Mouse (Mus musculus) kidney, adult 2 months (tissue): ENCODE measurements at regions not wholly inside any gene's neighbourhood (a gene's known extent, or its start where the extent isn't known, plus 50 kb on each side); places are given as distances from the start of the nearest gene placed in this dataset.

Source experiments
- DNase-seq: peaks from one replicate; pipeline ENCODE4 v3.0.0; 2021
- H3K27ac ChIP-seq: fragments of 200-500 bp; 2 replicates; pipeline ENCODE4 v1.5.1; 2012; ENCODE audit warnings: low read depth, low read length, control low read depth, inconsistent platforms; ENCODE audit not compliant: insufficient read depth
- H3K27me3 ChIP-seq: fragments of 200-500 bp; replicated peaks from 2 replicates; pipeline ENCODE4 v1.6.1; 2012; ENCODE audit warnings: mild to moderate bottlenecking, moderate library complexity, low read length, inconsistent platforms; ENCODE audit not compliant: control insufficient read depth, insufficient read depth
- H3K36me3 ChIP-seq: fragments of 200-500 bp; 2 replicates; pipeline ENCODE4 v1.6.1; 2012; ENCODE audit warnings: mild to moderate bottlenecking, moderate library complexity, low read length, inconsistent platforms; ENCODE audit not compliant: control insufficient read depth, insufficient read depth
- H3K4me1 ChIP-seq: fragments of 200-500 bp; 2 replicates; pipeline ENCODE4 v1.6.1; 2011; ENCODE audit warnings: low read length; ENCODE audit not compliant: control insufficient read depth, insufficient read depth
- H3K4me3 ChIP-seq: fragments of 200-500 bp; 2 replicates; pipeline ENCODE4 v1.5.1; 2011; ENCODE audit warnings: mild to moderate bottlenecking, low read depth, low read length, control low read depth; ENCODE audit not compliant: insufficient read depth
- CTCF ChIP-seq: fragments of 200-500 bp; conservative IDR thresholded peaks from 2 replicates; pipeline ENCODE4 v1.5.1; 2011; ENCODE audit warnings: low read depth, mild to moderate bottlenecking, control low read depth, low read length, moderate library complexity, mixed read lengths; ENCODE audit not compliant: insufficient read depth, insufficient read length
- POLR2A ChIP-seq: fragments of 200-500 bp; IDR thresholded peaks from one replicate; pipeline ENCODE4 v1.6.1; 2011; ENCODE audit warnings: low read depth, low read length, control low read depth
- WGBS: fragments of 180-500 bp; shearing (Covaris S2); methylation state at CpG from one replicate; pipeline ENCODE4 v1.1.7; 2018; 5-methylcytosine and 5-hydroxymethylcytosine counted together

GRCm38 (mm10) chr14:76804447-76805150 lies 232.0 kb upstream of the Ccdc122 start:
- Histone ChIP-seq H3K27me3 (no peaks in the 10 kb centered on the region), H3K36me3 (no peaks in the 10 kb centered on the region), H3K4me3 (no peak overlapping the region), H3K27ac (peak overlapping the region; percentile 98), H3K4me1 (peaks cover 16% of the 10 kb centered on the region; the same call in 1 of the 2 replicates)
- 46% methylated on average over 6 of the region's 6 CpGs for WGBS
- no peak for TF ChIP-seq POLR2A
- no peak for TF ChIP-seq CTCF
- no peak for DNase-seq

- WGBS: 73% methylated on average over 4 of the region's 4 CpGs
- Histone ChIP-seq H3K4me1 (peaks cover 11% of the 10 kb centered on the region), H3K27me3 (no peaks in the 10 kb centered on the region), H3K4me3 (no peak overlapping the region), H3K27ac (no peak overlapping the region), H3K36me3 (no peaks in the 10 kb centered on the region)
- no peak for DNase-seq
- TF ChIP-seq POLR2A (no peak), CTCF (no peak)
These were observed 236.4 kb upstream of the Ccdc122 start for GRCm38 (mm10) chr14:76800181-76800580.

GRCm38 (mm10) chr14:76799741-76800140 lies 236.8 kb upstream of the Ccdc122 start:
- no peak for DNase-seq
- Histone ChIP-seq H3K27ac (no peak overlapping the region), H3K4me3 (no peak overlapping the region), H3K27me3 (no peaks in the 10 kb centered on the region), H3K36me3 (no peaks in the 10 kb centered on the region), H3K4me1 (peaks cover 12% of the 10 kb centered on the region)
- WGBS: 75% methylated on average over 6 of the region's 6 CpGs
- no peak for TF ChIP-seq POLR2A
- TF ChIP-seq CTCF: no peak

GRCm38 (mm10) chr14:76798925-76799428 lies 237.6 kb upstream of the Ccdc122 start:
- TF ChIP-seq POLR2A (no peak), CTCF (no peak)
- H3K4me3 ChIP-seq: no peak overlapping the region
- peaks cover 4% of the 10 kb centered on the region for H3K4me1 ChIP-seq
- no peak for DNase-seq
- no peak overlapping the region for H3K27ac ChIP-seq
- no peaks in the 10 kb centered on the region for H3K36me3 ChIP-seq
- 84% methylated on average over 8 of the region's 8 CpGs for WGBS
- H3K27me3 ChIP-seq: no peaks in the 10 kb centered on the region

- Histone ChIP-seq H3K4me1 (peaks cover 4% of the 10 kb centered on the region), H3K27me3 (no peaks in the 10 kb centered on the region), H3K36me3 (no peaks in the 10 kb centered on the region), H3K4me3 (no peak overlapping the region), H3K27ac (no peak overlapping the region)
- TF ChIP-seq CTCF: no peak
- no peak for TF ChIP-seq POLR2A
- WGBS: 77% methylated on average over 6 of the region's 6 CpGs
- DNase-seq: no peak
These were observed 238.1 kb upstream of the Ccdc122 start for GRCm38 (mm10) chr14:76798488-76798887.

- Histone ChIP-seq H3K4me1 (peaks cover 4% of the 10 kb centered on the region), H3K27me3 (no peaks in the 10 kb centered on the region), H3K27ac (no peak overlapping the region), H3K36me3 (no peaks in the 10 kb centered on the region), H3K4me3 (no peak overlapping the region)
- 81% methylated on average over 6 of the region's 6 CpGs for WGBS
- TF ChIP-seq POLR2A (no peak), CTCF (no peak)
- DNase-seq: no peak
These were observed 239.1 kb upstream of the Ccdc122 start for GRCm38 (mm10) chr14:76797518-76797917.

- Histone ChIP-seq H3K27me3 (no peaks in the 10 kb centered on the region), H3K4me1 (peaks cover 10% of the 10 kb centered on the region), H3K27ac (no peak overlapping the region), H3K4me3 (no peak overlapping the region), H3K36me3 (no peaks in the 10 kb centered on the region)
- DNase-seq: no peak
- WGBS: 57% methylated on average over 6 of the region's 6 CpGs
- TF ChIP-seq POLR2A: no peak
- TF ChIP-seq CTCF: no peak
These were observed 235.3 kb upstream of the Serp2 start for GRCm38 (mm10) chr14:76791811-76792571.
